Mouse (Mus musculus) ES-E14 (cell line): ENCODE measurements around the gene Jmjd6. TPM values are rescaled to one million over a fixed set of nuclear protein-coding genes. Genes with fewer than 3 reads are reported as not detected.

Experiments
- DNase-seq: peaks from one replicate; pipeline ENCODE4 v3.0.0-alpha.2; 2013; ENCODE audit warnings: low read depth, low spot score
- H3K27ac ChIP-seq: 2 replicates; pipeline ENCODE4 v1.5.1; 2012; ENCODE audit warnings: low read depth, mild to moderate bottlenecking, low read length, moderate library complexity, mixed read lengths; ENCODE audit not compliant: poor library complexity, insufficient read depth, severe bottlenecking
- H3K36me3 ChIP-seq: 2 replicates; pipeline ENCODE4 v1.6.1; 2012; ENCODE audit warnings: mild to moderate bottlenecking, low read length, moderate library complexity, mixed read lengths; ENCODE audit not compliant: control insufficient read depth, poor library complexity, insufficient read depth, severe bottlenecking
- H3K4me1 ChIP-seq, 2 experiments: fragments of 150-350 bp in 1 of 2; sonication (generic) in 1 of 2; 2 replicates each; pipeline ENCODE4 v1.6.1; 2012; ENCODE audit warnings: low read length in 2 of 2, mild to moderate bottlenecking in 1 of 2, mixed read lengths in 1 of 2; ENCODE audit not compliant: control insufficient read depth in 2 of 2, insufficient read depth in 2 of 2, poor library complexity in 1 of 2
- H3K4me3 ChIP-seq, 2 experiments: fragments of 150-350 bp in 1 of 2; sonication (generic) in 1 of 2; 2 replicates each; pipeline ENCODE4 v1.5.1; 2012; ENCODE audit warnings: low read length in 2 of 2, low read depth in 1 of 2, mild to moderate bottlenecking in 1 of 2, mixed read lengths in 1 of 2; ENCODE audit not compliant: insufficient read depth in 1 of 2, poor library complexity in 1 of 2, severe bottlenecking in 1 of 2
- H3K9ac ChIP-seq: 2 replicates; pipeline ENCODE4 v1.6.1; 2012; ENCODE audit warnings: low read depth, mild to moderate bottlenecking, low read length, mixed read lengths; ENCODE audit not compliant: poor library complexity, insufficient read depth, severe bottlenecking
- H3K9me3 ChIP-seq: fragments of 150-350 bp; sonication (generic); 2 replicates; pipeline ENCODE4 v1.6.1; 2012; ENCODE audit warnings: low read depth, mild to moderate bottlenecking, low read length; ENCODE audit not compliant: control insufficient read depth, insufficient read depth
- CHD2 ChIP-seq: IDR thresholded peaks from 2 replicates; pipeline ENCODE4 v1.6.1; 2014; ENCODE audit warnings: mild to moderate bottlenecking, low read depth, low read length, inconsistent platforms
- HCFC1 ChIP-seq: IDR thresholded peaks from 2 replicates; pipeline ENCODE4 v1.6.1; 2012; ENCODE audit warnings: low read length, inconsistent platforms, borderline replicate concordance; ENCODE audit not compliant: insufficient read depth
- MAFK ChIP-seq: IDR thresholded peaks from 2 replicates; pipeline ENCODE4 v1.6.1; 2014; ENCODE audit warnings: mild to moderate bottlenecking, low read depth, low read length, inconsistent platforms; ENCODE audit not compliant: insufficient read depth
- ZC3H11A ChIP-seq: IDR thresholded peaks from 2 replicates; pipeline ENCODE4 v1.6.1; 2012; ENCODE audit warnings: low read depth, mild to moderate bottlenecking, inconsistent platforms, low read length, borderline replicate concordance
- ZNF384 ChIP-seq: IDR thresholded peaks from 2 replicates; pipeline ENCODE4 v1.6.1; 2012; ENCODE audit warnings: low read depth, low read length, inconsistent platforms
- in situ Hi-C, 2 experiments: fragments of 600-800 bp; cut with MboI; formaldehyde crosslinking; loops; one replicate each; pipeline ENCODE4 v1.15.1; 2025; ENCODE audit warnings: low sequenced_read_pairs in 2 of 2, inconsistent platforms in 1 of 2; ENCODE audit not compliant: unreplicated experiment in 2 of 2
- total RNA-seq: library from RNA; depleted of rRNA; stranded (reverse); fragments of 300-350 nt; gene quantifications from 2 replicates; pipeline ENCODE4 v1.2.3, GENCODE M21; 2012

The Jmjd6 gene
- total RNA-seq, 1 experiment, result 78.1 TPM

DNA sequence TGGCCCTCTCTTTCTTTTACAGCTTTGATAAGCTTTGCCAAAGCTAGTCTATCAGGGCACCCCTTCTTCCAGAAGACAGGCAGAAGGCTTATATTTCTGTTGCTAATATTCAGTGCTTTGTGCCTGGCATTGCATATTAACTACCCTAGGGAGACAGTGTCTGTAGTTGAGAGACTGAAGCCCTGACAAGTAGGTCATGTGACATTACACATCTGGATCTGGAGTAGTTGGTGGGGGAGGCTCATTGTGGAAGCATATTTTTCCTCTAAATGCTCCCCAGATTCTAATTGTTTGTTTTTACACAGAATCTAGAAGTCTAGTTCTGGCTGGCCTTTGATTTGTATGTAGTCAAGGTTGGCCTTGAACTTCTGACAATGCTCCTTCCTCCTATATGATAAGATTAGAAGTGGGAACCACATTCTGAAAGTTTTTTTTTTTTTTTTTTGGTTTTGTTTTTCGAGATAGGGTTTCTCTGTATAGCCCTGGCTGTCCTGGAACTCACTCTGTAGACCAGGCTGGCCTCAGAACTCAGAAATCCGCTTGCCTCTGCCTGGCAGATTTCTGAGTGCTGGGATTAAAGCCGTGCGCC is 3.4 kb upstream of the Jmjd6 start:
- in situ Hi-C loops, result no loop called here
- Histone ChIP-seq H3K9ac (no peak overlapping the region), H3K4me1 (no peaks in the 10 kb centered on the region), H3K36me3 (peaks cover 20% of the 10 kb centered on the region), H3K9me3 (no peaks in the 10 kb centered on the region), H3K27ac (no peak overlapping the region), H3K4me3 (no peak overlapping the region)
- TF ChIP-seq MAFK, result no peak
- no peak for TF ChIP-seq CHD2
- TF ChIP-seq ZNF384, result peak; percentile 19; the same call in 1 of the 2 replicates
- no peak for TF ChIP-seq ZC3H11A
- DNase-seq, result no peak

DNA sequence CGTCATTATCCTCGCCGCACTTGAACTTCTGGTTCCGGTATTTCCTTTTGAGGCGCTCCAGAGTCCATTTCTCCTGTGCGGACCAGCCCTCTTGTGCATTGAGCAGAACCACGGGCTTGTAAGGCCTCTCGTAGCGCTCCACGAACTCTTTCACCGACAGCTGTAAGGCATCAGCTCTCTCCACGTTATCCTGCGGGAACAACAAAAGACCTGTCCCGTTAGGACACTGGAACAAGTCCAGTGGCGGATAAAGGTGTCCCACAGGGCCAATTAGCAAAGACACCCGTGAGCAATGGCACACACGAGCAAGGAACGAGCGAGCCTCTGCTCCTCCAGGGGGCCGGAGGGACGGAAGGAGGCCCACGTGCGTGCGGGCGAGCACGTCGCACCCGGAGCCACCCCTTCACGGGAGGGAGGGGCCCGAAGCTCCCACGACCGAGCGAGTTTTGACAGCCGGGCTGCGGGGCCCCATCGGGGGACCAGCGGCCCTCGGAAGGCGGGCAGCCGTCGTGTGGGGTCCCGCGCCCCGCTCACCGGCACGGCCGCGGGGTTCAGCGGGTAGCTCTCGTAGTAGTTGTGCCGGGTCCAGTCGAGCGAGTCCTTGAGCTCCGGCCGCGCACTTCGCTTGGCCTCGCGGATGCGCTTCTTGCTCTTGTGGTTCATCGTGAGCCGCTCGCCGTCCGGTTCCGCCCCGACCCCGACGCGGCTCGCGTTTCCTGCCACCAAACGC is 553 bp downstream of the Jmjd6 start:
- no peaks in the 10 kb centered on the region for H3K9me3 ChIP-seq
- H3K9ac ChIP-seq, result peak overlapping the region; percentile 79
- TF ChIP-seq HCFC1 (no peak), MAFK (no peak), ZNF384 (no peak), CHD2 (no peak), ZC3H11A (no peak)
- in situ Hi-C loops, result no loop called here
- DNase-seq, result no peak
- H3K36me3 ChIP-seq, result peaks cover 28% of the 10 kb centered on the region
- peaks cover 2 to 9% of the 10 kb centered on the region in 2 experiments; a peak in 1 of 4 replicates for H3K4me1 ChIP-seq
- peak overlapping the region; percentile 68 for H3K27ac ChIP-seq
- H3K4me3 ChIP-seq, result peak overlapping the region; percentile 72 to 86

DNA sequence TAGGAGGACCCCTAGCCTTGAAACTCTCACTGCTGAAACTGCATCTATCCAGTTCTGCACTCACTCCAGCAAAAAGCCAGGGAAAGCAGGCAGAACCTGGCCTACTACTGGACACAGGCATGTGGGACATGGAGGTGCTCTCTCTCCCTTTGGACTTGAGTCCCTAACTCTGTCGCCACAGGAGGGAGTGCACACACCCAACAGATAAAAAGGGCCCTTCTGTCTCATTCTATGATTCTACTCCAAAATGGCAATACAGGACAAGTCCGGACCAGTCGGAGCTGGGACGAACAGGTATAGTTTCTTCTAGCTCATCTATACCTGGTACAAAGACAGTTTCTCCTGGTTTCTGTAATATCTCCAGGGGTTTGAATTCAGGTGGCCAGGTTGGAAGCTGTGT is 2.5 kb downstream of the Jmjd6 start:
- Histone ChIP-seq H3K4me1 (peaks cover 2 to 11% of the 10 kb centered on the region in 2 experiments; a peak in 1 of 4 replicates), H3K9ac (peak overlapping the region; percentile 60; the same call in 1 of the 2 replicates), H3K36me3 (peaks cover 46% of the 10 kb centered on the region), H3K27ac (no peak overlapping the region), H3K4me3 (peak overlapping the region in 1 of 2 experiments; percentile 7; a peak in 1 of 4 replicates), H3K9me3 (no peaks in the 10 kb centered on the region)
- DNase-seq, result no peak
- in situ Hi-C loops, result no loop called here
- TF ChIP-seq MAFK, result no peak
- TF ChIP-seq ZC3H11A, result no peak
- no peak for TF ChIP-seq CHD2
- no peak for TF ChIP-seq HCFC1
- TF ChIP-seq ZNF384, result no peak

DNA sequence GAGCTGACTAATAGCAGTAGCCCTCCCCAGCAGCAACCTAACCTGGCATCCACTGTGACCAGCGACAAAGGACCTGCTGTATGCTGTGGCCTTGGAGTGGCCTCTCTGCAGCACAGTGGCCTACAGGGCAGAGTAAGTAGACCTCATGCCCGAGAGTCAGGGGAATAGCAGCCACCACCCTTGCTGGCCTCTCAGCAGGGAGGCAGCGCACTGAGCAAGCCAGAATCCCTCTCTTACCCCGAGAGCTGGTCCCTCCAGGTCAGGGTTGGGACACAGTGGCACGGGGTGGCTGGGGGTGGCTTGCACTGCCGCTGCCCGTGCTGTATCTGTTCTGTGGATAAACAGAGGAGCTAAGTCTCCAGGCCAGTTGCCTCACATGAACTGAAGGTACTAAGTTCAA is 3.6 kb downstream of the Jmjd6 start:
- in situ Hi-C loops, result no loop called here

More for the DNA sequence above, 3.6 kb downstream of the Jmjd6 start:
- no peaks in the 10 kb centered on the region for H3K9me3 ChIP-seq
- H3K27ac ChIP-seq, result no peak overlapping the region
- H3K9ac ChIP-seq, result no peak overlapping the region
- peaks cover 52% of the 10 kb centered on the region for H3K36me3 ChIP-seq
- peaks cover 2 to 11% of the 10 kb centered on the region in 2 experiments; a peak in 1 of 4 replicates for H3K4me1 ChIP-seq
- no peak overlapping the region for H3K4me3 ChIP-seq
- TF ChIP-seq ZC3H11A, result no peak
- no peak for TF ChIP-seq ZNF384
- TF ChIP-seq HCFC1, result no peak
- DNase-seq, result no peak
